Mouse (Mus musculus): ENCODE measurements around the gene Vdac1.

DNA sequence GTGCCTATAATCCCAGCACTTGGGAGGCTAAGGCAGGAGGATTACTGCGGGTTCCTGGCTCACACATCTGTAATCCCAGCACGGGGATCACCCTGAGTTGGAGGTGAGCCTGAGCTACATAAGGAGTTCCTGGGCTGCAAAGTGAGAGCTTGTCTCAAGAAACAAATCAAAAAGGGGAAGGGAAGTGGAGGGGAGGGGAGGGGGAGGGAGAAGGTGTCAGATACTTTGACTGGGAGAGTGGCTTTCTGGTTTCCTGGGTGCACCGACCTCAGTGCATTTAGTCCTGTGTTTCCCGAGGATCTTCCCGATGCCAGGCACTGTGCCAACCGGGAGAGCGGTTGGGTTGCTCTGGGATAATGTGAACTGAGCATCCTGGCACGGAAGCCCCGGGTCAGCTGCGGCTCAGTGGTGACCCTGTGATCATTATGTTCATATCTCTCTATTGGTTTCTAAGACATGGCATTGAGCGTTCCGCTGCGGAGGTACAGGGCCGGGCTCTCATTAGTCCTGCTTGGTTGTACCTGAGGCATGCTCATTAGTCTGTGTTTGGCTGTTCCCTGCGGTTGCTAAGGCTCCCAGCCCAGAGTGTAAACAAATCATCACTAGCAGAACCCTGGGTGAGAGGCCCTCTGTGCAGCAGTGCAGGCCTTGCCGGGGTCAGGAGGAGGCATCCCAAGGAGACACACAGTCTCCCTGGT is 28.1 kb upstream of the Vdac1 start:
- TF ChIP-seq CTCF (IDR thresholded peaks at IDR 0.05; ENCODE audit: low read depth, low read length) (no peak), POLR2A (IDR thresholded peaks at IDR 0.05; ENCODE audit: borderline replicate concordance, low read depth, low read length) (no peak)

Data from bone marrow macrophage, adult 2 months (primary cell).